Mouse (Mus musculus) telencephalon, adult 2 months (tissue): Measurements from ENCODE around the gene Ttc7b.

Experiments used
- DNase-seq: peaks from one replicate; pipeline ENCODE4 v3.0.0-alpha.2; 2011; ENCODE audit warnings: low read depth, low spot score

Gene Ttc7b

GRCm38 (mm10) chr12:100455453-100455852, 65.2 kb downstream of the Ttc7b start:
- DNase-seq, result no peak

GRCm38 (mm10) chr12:100447701-100448277, 72.8 kb downstream of the Ttc7b start:
- DNase-seq, result no peak

- no peak for DNase-seq
These were observed 73.5 kb downstream of the Ttc7b start for GRCm38 (mm10) chr12:100447161-100447560.

- no peak for DNase-seq
These were observed 74.9 kb downstream of the Ttc7b start for GRCm38 (mm10) chr12:100445686-100446085.

GRCm38 (mm10) chr12:100445271-100445670, 75.4 kb downstream of the Ttc7b start:
- no peak for DNase-seq

GRCm38 (mm10) chr12:100444671-100445165, 75.9 kb downstream of the Ttc7b start:
- no peak for DNase-seq

GRCm38 (mm10) chr12:100443452-100443851, 77.2 kb downstream of the Ttc7b start:
- no peak for DNase-seq

- DNase-seq, result no peak
These were observed 79.0 kb downstream of the Ttc7b start for GRCm38 (mm10) chr12:100441609-100442008.

- no peak for DNase-seq
These were observed 80.7 kb downstream of the Ttc7b start for GRCm38 (mm10) chr12:100439883-100440282.

GRCm38 (mm10) chr12:100439145-100439755, 81.4 kb downstream of the Ttc7b start:
- DNase-seq, result no peak

- DNase-seq, result no peak
These were observed 82.1 kb downstream of the Ttc7b start for GRCm38 (mm10) chr12:100438509-100438908.

- peak; percentile 83 for DNase-seq
These were observed 82.8 kb downstream of the Ttc7b start for GRCm38 (mm10) chr12:100437862-100438261.

GRCm38 (mm10) chr12:100435763-100436162, 84.9 kb downstream of the Ttc7b start:
- DNase-seq, result no peak

- DNase-seq, result no peak
These were observed 88.8 kb downstream of the Ttc7b start for GRCm38 (mm10) chr12:100431830-100432229.

- DNase-seq, result no peak
These were observed 91.1 kb downstream of the Ttc7b start for GRCm38 (mm10) chr12:100429414-100430114.

- no peak for DNase-seq
These were observed 92.4 kb downstream of the Ttc7b start for GRCm38 (mm10) chr12:100428183-100428582.

- DNase-seq, result no peak
These were observed 94.4 kb downstream of the Ttc7b start for GRCm38 (mm10) chr12:100426212-100426611.

- no peak for DNase-seq
These were observed 95.6 kb downstream of the Ttc7b start for GRCm38 (mm10) chr12:100425028-100425427.

GRCm38 (mm10) chr12:100422286-100422820, 98.3 kb downstream of the Ttc7b start:
- DNase-seq, result no peak

GRCm38 (mm10) chr12:100421538-100421937, 99.1 kb downstream of the Ttc7b start:
- DNase-seq, result peak; percentile 71

GRCm38 (mm10) chr12:100420903-100421302, 99.7 kb downstream of the Ttc7b start:
- DNase-seq, result no peak
